Mouse (Mus musculus) neural tube, embryonic 11.5 days (tissue): ENCODE measurements around the gene Dnaic2. TPM values are rescaled to one million over a fixed set of nuclear protein-coding genes. Genes with fewer than 3 reads are reported as not detected.

Source experiments
- ATAC-seq: fragments of 200-750 bp; cut with Nextera tagmentation; 2 replicates; pipeline ENCODE4 v1.8.0; 2017; ENCODE audit warnings: moderate number of reproducible peaks, mild to moderate bottlenecking, moderate TSS enrichment, moderate library complexity; ENCODE audit not compliant: insufficient read depth, low FRiP score, low TSS enrichment
- DNase-seq: peaks from one replicate; pipeline ENCODE4 v3.0.0-alpha.2; 2015; ENCODE audit warnings: low spot score
- H3K27ac ChIP-seq: fragments of 300-500 bp; sonication (generic); 2 replicates; pipeline ENCODE4 v1.5.1; 2014; ENCODE audit warnings: low read depth, mild to moderate bottlenecking, low read length
- H3K27me3 ChIP-seq: fragments of 300-500 bp; sonication (generic); 2 replicates; pipeline ENCODE4 v1.6.1; 2014; ENCODE audit warnings: mild to moderate bottlenecking, low read length, mixed read lengths; ENCODE audit not compliant: control insufficient read depth, insufficient read depth
- H3K36me3 ChIP-seq: fragments of 300-500 bp; sonication (generic); 2 replicates; pipeline ENCODE4 v1.6.1; 2014; ENCODE audit warnings: mild to moderate bottlenecking, low read length, moderate library complexity, mixed read lengths; ENCODE audit not compliant: control insufficient read depth, insufficient read depth
- H3K4me1 ChIP-seq: fragments of 300-500 bp; sonication (generic); 2 replicates; pipeline ENCODE4 v1.6.1; 2014; ENCODE audit warnings: low read length, mixed read lengths; ENCODE audit not compliant: control insufficient read depth, insufficient read depth
- H3K4me2 ChIP-seq: fragments of 300-500 bp; sonication (generic); 2 replicates; pipeline ENCODE4 v1.6.1; 2014; ENCODE audit warnings: low read depth, mild to moderate bottlenecking, moderate library complexity
- H3K4me3 ChIP-seq: fragments of 300-500 bp; sonication (generic); 2 replicates; pipeline ENCODE4 v1.5.1; 2014; ENCODE audit warnings: low read depth, low read length
- H3K9ac ChIP-seq: fragments of 300-500 bp; sonication (generic); 2 replicates; pipeline ENCODE4 v1.6.1; 2014; ENCODE audit warnings: mild to moderate bottlenecking, low read length
- H3K9me3 ChIP-seq: fragments of 300-500 bp; sonication (generic); 2 replicates; pipeline ENCODE4 v1.6.1; 2016; ENCODE audit warnings: low read length; ENCODE audit not compliant: control insufficient read depth
- WGBS: fragments of 180-500 bp; shearing (Covaris S2); extraction: QIAGEN DNeasy Blood & Tissue Kit; methylation state at CpG from one replicate; pipeline ENCODE4 v1.1.7; 2014; 5-methylcytosine and 5-hydroxymethylcytosine counted together
- polyA plus RNA-seq: library from polyadenylated mRNA; unstranded; fragments of >200 nt; fragmentation: Nextera tagmentation; extraction: Ambion mirVana; gene quantifications from 2 replicates; pipeline ENCODE4 v1.2.1, GENCODE M21; 2014

Gene Dnaic2
- polyA plus RNA-seq, 1 experiment from 2014 or later, result 2.5 TPM

GRCm38 (mm10) chr11:114693456-114693855 lies 33.8 kb upstream of the Dnaic2 start:
- no peak overlapping the region for H3K9ac ChIP-seq
- no peaks in the 10 kb centered on the region for H3K36me3 ChIP-seq
- DNase-seq (no peak), ATAC-seq (no peak)
- WGBS, result 89% methylated on average over 6 of the region's 6 CpGs
- no peak overlapping the region for H3K27ac ChIP-seq
- H3K9me3 ChIP-seq, result no peaks in the 10 kb centered on the region
- H3K4me3 ChIP-seq, result no peak overlapping the region
- no peaks in the 10 kb centered on the region for H3K27me3 ChIP-seq
- H3K4me2 ChIP-seq, result no peak overlapping the region
- no peaks in the 10 kb centered on the region for H3K4me1 ChIP-seq

- H3K9ac ChIP-seq, result no peak overlapping the region
- ATAC-seq (no peak), DNase-seq (no peak)
- 85% methylated on average over 2 of the region's 2 CpGs for WGBS
- H3K27me3 ChIP-seq, result no peaks in the 10 kb centered on the region
- no peak overlapping the region for H3K27ac ChIP-seq
- H3K36me3 ChIP-seq, result no peaks in the 10 kb centered on the region
- no peaks in the 10 kb centered on the region for H3K9me3 ChIP-seq
- H3K4me1 ChIP-seq, result no peaks in the 10 kb centered on the region
- no peak overlapping the region for H3K4me3 ChIP-seq
- no peak overlapping the region for H3K4me2 ChIP-seq
Measured at GRCm38 (mm10) chr11:114694451-114694850, 32.8 kb upstream of the Dnaic2 start.

GRCm38 (mm10) chr11:114698496-114698895 lies 28.7 kb upstream of the Dnaic2 start:
- no peaks in the 10 kb centered on the region for H3K27me3 ChIP-seq
- no peaks in the 10 kb centered on the region for H3K4me1 ChIP-seq
- no peak overlapping the region for H3K9ac ChIP-seq
- no peak overlapping the region for H3K4me2 ChIP-seq
- H3K9me3 ChIP-seq, result no peaks in the 10 kb centered on the region
- ATAC-seq (no peak), DNase-seq (no peak)
- H3K36me3 ChIP-seq, result no peaks in the 10 kb centered on the region
- H3K4me3 ChIP-seq, result no peak overlapping the region
- H3K27ac ChIP-seq, result no peak overlapping the region
- WGBS, result 92% methylated on average over 7 of the region's 7 CpGs

- H3K4me3 ChIP-seq, result no peak overlapping the region
- peaks cover 6% of the 10 kb centered on the region for H3K4me1 ChIP-seq
Measured at GRCm38 (mm10) chr11:114699511-114699910, 27.7 kb upstream of the Dnaic2 start.

GRCm38 (mm10) chr11:114702311-114702995 lies 24.8 kb upstream of the Dnaic2 start:
- H3K9me3 ChIP-seq, result no peaks in the 10 kb centered on the region
- no peaks in the 10 kb centered on the region for H3K27me3 ChIP-seq
- peaks cover 11% of the 10 kb centered on the region for H3K4me1 ChIP-seq
- no peak overlapping the region for H3K9ac ChIP-seq
- 90% methylated on average over 15 of the region's 15 CpGs for WGBS
- DNase-seq, result no peak
- H3K36me3 ChIP-seq, result no peaks in the 10 kb centered on the region
- H3K4me2 ChIP-seq, result no peak overlapping the region
- no peak for ATAC-seq
- H3K27ac ChIP-seq, result no peak overlapping the region
- no peak overlapping the region for H3K4me3 ChIP-seq

More at GRCm38 (mm10) chr11:114699511-114699910, 27.7 kb upstream of the Dnaic2 start:
- H3K9ac ChIP-seq, result no peak overlapping the region
- WGBS, result 85% methylated on average over 12 of the region's 12 CpGs
- no peak overlapping the region for H3K27ac ChIP-seq
- no peak overlapping the region for H3K4me2 ChIP-seq
- H3K9me3 ChIP-seq, result no peaks in the 10 kb centered on the region
- no peak for DNase-seq
- ATAC-seq, result no peak
- H3K27me3 ChIP-seq, result no peaks in the 10 kb centered on the region
- H3K36me3 ChIP-seq, result no peaks in the 10 kb centered on the region

- no peak for DNase-seq
- 92% methylated on average over 6 of the region's 6 CpGs for WGBS
- Histone ChIP-seq H3K9ac (no peak overlapping the region), H3K27ac (no peak overlapping the region), H3K36me3 (no peaks in the 10 kb centered on the region), H3K4me1 (peaks cover 11% of the 10 kb centered on the region), H3K9me3 (no peaks in the 10 kb centered on the region), H3K27me3 (no peaks in the 10 kb centered on the region), H3K4me3 (no peak overlapping the region), H3K4me2 (no peak overlapping the region)
- no peak for ATAC-seq
Measured at GRCm38 (mm10) chr11:114702996-114703361, 24.2 kb upstream of the Dnaic2 start.

GRCm38 (mm10) chr11:114704071-114704913 lies 22.9 kb upstream of the Dnaic2 start:
- WGBS, result 56% methylated on average over 22 of the region's 22 CpGs
- Histone ChIP-seq H3K9me3 (no peaks in the 10 kb centered on the region), H3K27me3 (no peaks in the 10 kb centered on the region), H3K9ac (peak overlapping the region; percentile 6; the same call in 1 of the 2 replicates), H3K36me3 (no peaks in the 10 kb centered on the region), H3K4me1 (peaks cover 11% of the 10 kb centered on the region), H3K27ac (0 out of 2 replicates have a peak overlapping the region, but pooled peaks have one; percentile 45), H3K4me2 (no peak overlapping the region), H3K4me3 (no peak overlapping the region)
- DNase-seq (no peak), ATAC-seq (peak; percentile 35; the same call in 1 of the 2 replicates)

- ATAC-seq (no peak), DNase-seq (no peak)
- no peaks in the 10 kb centered on the region for H3K27me3 ChIP-seq
- H3K36me3 ChIP-seq, result no peaks in the 10 kb centered on the region
- H3K4me3 ChIP-seq, result no peak overlapping the region
- 87% methylated on average over 5 of the region's 5 CpGs for WGBS
- H3K9ac ChIP-seq, result no peak overlapping the region
- no peak overlapping the region for H3K4me2 ChIP-seq
- H3K27ac ChIP-seq, result no peak overlapping the region
- peaks cover 11% of the 10 kb centered on the region for H3K4me1 ChIP-seq
- H3K9me3 ChIP-seq, result no peaks in the 10 kb centered on the region
Measured at GRCm38 (mm10) chr11:114706358-114706757, 20.9 kb upstream of the Dnaic2 start.
